Mouse (Mus musculus): ENCODE measurements around the gene Dynll1.

The Dynll1 gene

DNA sequence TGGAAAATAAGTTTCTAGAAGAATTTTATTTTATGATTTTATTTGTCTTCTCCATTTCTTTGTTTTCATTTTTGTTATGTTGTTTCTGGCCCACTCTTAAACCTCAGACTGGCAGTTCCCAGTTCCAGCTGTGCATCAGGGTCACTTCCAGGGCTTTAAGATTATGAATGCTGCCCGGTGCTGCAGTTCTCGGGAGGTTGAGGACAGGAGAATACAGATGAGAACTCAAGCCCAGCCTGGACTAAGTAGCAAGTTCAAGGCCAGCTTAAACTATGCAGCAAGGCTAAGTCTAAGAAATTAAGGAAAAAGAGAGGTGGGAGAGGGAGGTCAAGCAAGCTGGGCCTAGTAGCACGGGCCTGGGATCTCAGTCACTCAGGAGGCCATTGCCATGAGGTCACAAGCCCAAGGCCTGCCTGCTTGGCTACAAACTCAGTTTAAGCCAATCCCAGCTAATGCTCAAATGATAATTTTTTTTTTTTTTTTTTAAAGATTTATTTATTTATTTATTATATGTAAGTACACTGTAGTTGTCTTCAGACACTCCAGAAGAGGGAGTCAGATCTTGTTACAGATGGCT, 33.2 kb downstream of the Dynll1 start:
- DNase-seq (ENCODE audit: low spot score), result no peak

DNA sequence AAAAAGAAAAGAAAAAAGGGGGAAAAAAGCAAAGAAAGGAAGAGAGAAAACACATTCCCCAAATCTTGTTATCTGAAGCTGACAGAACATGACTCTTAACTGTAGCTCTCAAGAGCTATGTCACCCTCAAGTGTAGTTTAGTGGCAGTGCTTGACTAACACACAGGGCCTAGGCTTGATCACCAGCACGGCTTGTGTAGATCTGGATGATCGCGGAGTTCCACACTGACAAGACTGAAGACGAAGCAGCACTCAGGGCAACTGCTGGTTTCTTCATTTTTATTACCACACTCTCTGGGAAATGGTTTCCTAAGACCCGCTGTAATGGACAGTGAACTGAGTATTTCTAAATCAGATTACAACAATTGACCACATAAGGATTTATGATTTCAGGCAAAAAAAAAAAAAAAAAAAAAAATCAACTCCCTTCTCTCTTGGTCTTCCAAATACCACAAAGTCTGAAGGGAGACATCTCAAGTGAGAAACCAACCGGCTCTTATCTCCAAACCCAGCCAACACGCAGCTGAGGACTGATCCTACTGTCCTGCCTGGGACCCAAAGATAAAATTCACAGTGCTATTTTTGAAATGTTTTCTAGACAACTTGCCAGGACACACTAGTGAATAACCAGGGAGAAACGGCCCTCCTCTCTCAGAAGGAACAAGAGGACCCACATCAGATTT, 33.9 kb downstream of the Dynll1 start:
- no peak for DNase-seq (ENCODE audit: low spot score)

DNA sequence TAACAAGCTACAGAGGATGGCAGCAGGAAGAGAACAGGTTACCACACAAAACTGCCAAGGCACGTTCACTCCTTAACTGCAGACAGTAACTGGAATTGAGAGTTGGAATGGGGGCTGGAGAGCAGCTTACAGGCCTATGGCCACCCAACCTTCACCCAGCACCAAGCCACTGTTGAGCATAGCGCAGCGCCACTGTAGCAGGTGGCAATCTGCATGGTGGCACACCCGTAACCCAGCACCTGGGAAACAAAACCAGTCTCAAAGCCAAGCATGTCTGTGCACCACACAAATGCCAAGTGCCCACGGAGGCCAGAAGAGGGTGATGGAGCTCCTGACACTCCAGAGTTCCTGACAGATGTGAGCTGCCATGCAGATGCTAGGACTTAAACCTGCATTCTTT, 34.5 kb downstream of the Dynll1 start:
- DNase-seq (ENCODE audit: low spot score), result no peak

DNA sequence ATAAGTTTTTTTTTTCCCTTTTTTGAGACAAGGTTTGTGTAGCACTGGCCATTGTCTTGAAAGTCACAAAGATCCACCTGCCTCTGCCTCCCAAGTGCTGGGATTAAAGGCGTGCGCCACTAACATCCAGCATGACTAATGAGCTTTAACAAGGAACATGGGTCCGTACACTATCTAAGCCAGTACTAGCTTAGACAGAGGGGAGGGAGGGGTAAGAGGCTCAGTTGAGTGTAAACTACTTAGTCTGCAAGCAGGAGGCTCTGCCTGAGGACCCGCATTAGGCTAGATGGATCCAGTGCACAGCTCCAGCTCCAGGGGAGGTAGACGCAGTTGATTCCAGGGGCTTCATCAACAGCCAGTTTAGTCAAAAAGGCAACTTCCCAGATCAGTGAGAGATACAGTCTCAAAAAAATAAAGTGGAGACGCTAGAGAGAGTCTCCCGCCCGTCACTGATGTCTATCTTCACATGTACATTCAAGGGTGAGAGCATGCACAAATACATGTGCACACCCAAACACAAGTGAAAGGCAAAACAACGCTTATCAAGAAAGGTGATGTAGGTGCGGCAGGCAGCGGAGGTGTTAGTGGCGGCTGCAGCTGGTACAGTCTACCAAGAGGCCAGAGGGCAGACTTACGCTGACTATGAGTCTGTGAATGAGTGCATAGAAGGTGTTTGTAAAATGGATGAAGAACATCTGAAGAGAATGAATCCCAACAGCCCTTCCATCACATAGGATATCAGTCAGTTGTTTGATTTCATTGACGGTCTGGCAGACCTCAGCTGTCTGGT, 38.1 kb downstream of the Dynll1 start:
- no peak for DNase-seq (ENCODE audit: low spot score)

DNA sequence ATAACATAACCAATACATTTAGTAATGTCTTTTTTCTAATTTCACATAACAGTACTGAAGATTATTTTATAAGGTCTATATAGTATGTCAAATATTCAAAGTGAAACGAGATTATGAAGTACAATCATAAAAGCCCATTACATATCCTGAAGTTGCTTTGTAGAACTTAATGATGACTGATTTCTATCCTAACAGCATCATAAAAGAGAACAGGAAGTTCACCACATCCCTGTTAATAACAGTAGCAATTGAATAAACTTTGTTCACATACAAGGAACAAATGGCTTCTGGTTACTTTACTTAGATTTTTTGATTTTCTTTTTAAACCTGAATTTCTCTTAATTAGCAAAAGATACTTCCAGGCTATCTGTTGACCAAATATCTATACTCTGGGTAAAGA, 38.9 kb downstream of the Dynll1 start:
- no peak for DNase-seq (ENCODE audit: low spot score)

DNA sequence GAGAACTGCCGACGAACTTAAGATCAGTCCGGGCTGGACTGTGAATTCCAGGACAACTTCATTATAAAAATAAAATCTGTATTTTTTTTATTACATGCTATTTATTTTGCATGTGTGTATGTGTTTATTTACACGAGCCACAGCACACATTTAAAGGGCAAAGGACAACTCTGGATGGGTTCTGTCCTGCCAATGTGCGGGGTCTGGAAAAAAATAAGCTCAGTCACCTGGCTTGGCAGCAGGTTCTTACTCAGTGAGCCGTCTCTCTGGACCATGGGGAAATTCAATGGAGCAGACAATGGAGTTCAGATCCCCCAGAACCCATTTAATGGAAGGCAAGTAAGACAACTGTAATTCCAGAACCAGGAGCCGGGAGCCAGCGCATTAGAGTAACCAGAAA, 39.7 kb downstream of the Dynll1 start:
- DNase-seq (ENCODE audit: low spot score), result no peak

DNA sequence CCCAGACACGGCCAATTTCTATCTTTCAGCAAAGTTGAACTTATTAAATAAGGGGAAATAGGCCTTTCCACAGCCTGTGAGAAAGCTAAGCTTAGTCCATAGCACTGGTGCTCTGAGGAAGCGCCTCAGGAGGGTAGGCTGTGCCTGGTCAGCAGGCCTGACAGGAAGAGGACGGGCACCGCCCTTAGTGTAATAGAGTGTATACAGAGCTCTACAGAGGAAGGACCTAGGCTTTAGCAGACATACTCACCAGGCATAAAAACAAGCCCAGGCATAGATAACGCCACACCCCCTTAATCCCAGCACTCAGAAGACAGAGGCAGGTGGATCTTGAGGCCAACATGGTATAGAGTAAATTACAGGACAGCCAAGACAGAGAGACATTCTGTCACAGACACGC, 40.4 kb downstream of the Dynll1 start:
- no peak for DNase-seq (ENCODE audit: low spot score)

DNA sequence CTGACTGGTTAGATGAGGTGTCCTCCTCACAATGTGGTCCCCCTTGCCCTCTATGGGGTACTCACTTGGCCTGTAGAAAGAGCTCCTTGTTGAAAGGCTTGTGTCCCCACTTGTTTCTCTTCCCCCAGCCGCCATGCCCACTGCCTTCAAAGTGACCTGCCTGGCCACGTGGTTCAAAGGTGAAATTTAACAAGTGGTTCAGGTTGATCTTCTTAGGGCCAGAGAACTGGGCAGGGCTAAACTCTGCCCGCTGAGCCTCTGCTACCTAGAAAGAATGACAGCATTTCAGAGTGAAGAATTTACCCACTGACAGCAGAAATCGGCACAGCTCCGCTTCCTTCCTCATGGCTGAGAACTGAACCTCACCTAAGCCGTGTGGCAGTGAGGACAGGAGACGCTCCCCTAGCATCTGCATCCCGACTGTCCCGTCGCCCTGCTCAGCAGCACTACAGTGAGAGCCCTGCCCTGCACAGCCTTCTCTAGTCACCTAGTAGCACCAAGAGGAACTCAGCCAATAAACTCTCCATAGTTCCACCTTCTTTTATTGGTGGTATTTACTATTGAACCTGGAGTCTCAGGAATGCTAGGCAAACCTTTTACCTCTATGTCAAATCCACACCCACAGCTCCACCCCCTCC, 43.8 kb downstream of the Dynll1 start:
- DNase-seq (ENCODE audit: low spot score), result no peak

DNA sequence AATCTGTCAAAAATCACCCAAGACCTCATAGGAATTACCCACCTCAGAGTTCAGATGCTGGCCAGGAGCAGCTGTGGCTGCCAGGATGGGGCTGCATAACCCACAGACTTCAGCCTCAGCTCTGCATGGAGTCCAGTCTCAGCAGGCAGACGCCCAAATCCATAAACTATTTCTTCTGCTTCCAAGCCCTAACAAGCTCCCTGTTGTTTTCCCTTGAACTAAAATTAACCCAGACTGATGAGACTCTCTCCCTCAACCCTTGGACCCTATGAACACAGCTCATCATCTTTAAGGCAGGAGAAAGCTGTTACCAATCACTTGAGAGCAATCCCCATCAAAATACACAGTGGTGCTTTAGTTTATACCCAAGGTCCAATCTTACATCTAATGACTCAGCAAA, 45.3 kb downstream of the Dynll1 start:
- no peak for DNase-seq (ENCODE audit: low spot score)

All from ovary, postnatal 14 days (tissue).